Mouse (Mus musculus) midbrain, embryonic 13.5 days (tissue): ENCODE data around the gene Cenpa. TPM values are rescaled to one million over a fixed set of nuclear protein-coding genes. Genes with fewer than 3 reads are reported as not detected.
A peak's percentile ranks its signal among the peaks of the same experiment; 100 is the strongest.
"Not testable (repeated sequence)": the region's sequence is repeated elsewhere in the genome, so short reads cannot be mapped to it uniquely, and the experiment has no call there.

Source experiments
- ATAC-seq: fragments of 200-750 bp; cut with Nextera tagmentation; 2 replicates; pipeline ENCODE4 v1.8.0; 2017; ENCODE audit warnings: mild to moderate bottlenecking, moderate TSS enrichment, moderate library complexity
- H3K27ac ChIP-seq: fragments of 300-500 bp; sonication (generic); 2 replicates; pipeline ENCODE4 v1.5.1; 2015; ENCODE audit warnings: inconsistent platforms, mild to moderate bottlenecking, moderate library complexity
- H3K27me3 ChIP-seq: fragments of 300-500 bp; sonication (generic); 2 replicates; pipeline ENCODE4 v1.6.1; 2015; ENCODE audit warnings: mild to moderate bottlenecking, inconsistent platforms
- H3K36me3 ChIP-seq: fragments of 300-500 bp; sonication (generic); 2 replicates; pipeline ENCODE4 v1.6.1; 2015; ENCODE audit warnings: mild to moderate bottlenecking, inconsistent platforms
- H3K4me1 ChIP-seq: fragments of 300-500 bp; sonication (generic); replicated peaks from 2 replicates; pipeline ENCODE4 v1.6.1; 2015; ENCODE audit warnings: inconsistent platforms
- H3K4me2 ChIP-seq: fragments of 300-500 bp; sonication (generic); replicated peaks from 2 replicates; pipeline ENCODE4 v1.6.1; 2015; ENCODE audit warnings: moderate library complexity, mild to moderate bottlenecking, inconsistent platforms
- H3K4me3 ChIP-seq: fragments of 300-500 bp; sonication (generic); replicated peaks from 2 replicates; pipeline ENCODE4 v1.5.1; 2015; ENCODE audit warnings: mild to moderate bottlenecking, inconsistent platforms
- H3K9ac ChIP-seq: fragments of 300-500 bp; sonication (generic); replicated peaks from 2 replicates; pipeline ENCODE4 v1.6.1; 2015; ENCODE audit warnings: mild to moderate bottlenecking, inconsistent platforms
- H3K9me3 ChIP-seq: fragments of 300-500 bp; sonication (generic); 2 replicates; pipeline ENCODE4 v1.6.1; 2016; ENCODE audit warnings: mild to moderate bottlenecking, inconsistent platforms
- WGBS: fragments of 180-500 bp; shearing (Covaris S2); methylation state at CpG from one replicate; pipeline ENCODE4 v1.1.7; 2015; 5-methylcytosine and 5-hydroxymethylcytosine counted together
- polyA plus RNA-seq: library from polyadenylated mRNA; unstranded; fragments of >200 nt; fragmentation: Nextera tagmentation; extraction: Ambion mirVana; gene quantifications from 2 replicates; pipeline ENCODE4 v1.2.1, GENCODE M21; 2015

The Cenpa gene
- polyA plus RNA-seq, 1 experiment from 2014 or later: 122 TPM

GRCm38 (mm10) chr5:30700361-30701000 is 33.9 kb downstream of the Cenpa start:
- no peak overlapping the region for H3K4me2 ChIP-seq
- H3K4me3 ChIP-seq: no peak overlapping the region
- H3K36me3 ChIP-seq: no peaks in the 10 kb centered on the region
- WGBS: 90% methylated on average over 8 of the region's 8 CpGs
- no peak overlapping the region for H3K27ac ChIP-seq
- no peaks in the 10 kb centered on the region for H3K9me3 ChIP-seq
- H3K9ac ChIP-seq: no peak overlapping the region
- ATAC-seq: no peak
- 0 out of 2 replicates have a peak, but pooled peaks cover 5% of the 10 kb centered on the region for H3K27me3 ChIP-seq
- H3K4me1 ChIP-seq: no peaks in the 10 kb centered on the region

GRCm38 (mm10) chr5:30701373-30701772 is 34.8 kb downstream of the Cenpa start:
- not testable (repeated sequence) for H3K9ac ChIP-seq, H3K4me3 ChIP-seq, H3K27me3 ChIP-seq, ATAC-seq, H3K27ac ChIP-seq, H3K36me3 ChIP-seq, H3K4me2 ChIP-seq, H3K4me1 ChIP-seq, H3K9me3 ChIP-seq
- WGBS: 35% methylated on average over 4 of the region's 4 CpGs

- H3K9ac ChIP-seq: no peak overlapping the region
- 94% methylated on average over 3 of the region's 3 CpGs for WGBS
- H3K27ac ChIP-seq: no peak overlapping the region
- H3K4me1 ChIP-seq: no peaks in the 10 kb centered on the region
- ATAC-seq: no peak
- no peaks in the 10 kb centered on the region for H3K9me3 ChIP-seq
- 0 out of 2 replicates have a peak, but pooled peaks cover 5% of the 10 kb centered on the region for H3K27me3 ChIP-seq
- no peak overlapping the region for H3K4me2 ChIP-seq
- no peak overlapping the region for H3K4me3 ChIP-seq
- no peaks in the 10 kb centered on the region for H3K36me3 ChIP-seq
Measured at GRCm38 (mm10) chr5:30701866-30702265, 35.3 kb downstream of the Cenpa start.

GRCm38 (mm10) chr5:30709744-30710383 is 43.3 kb downstream of the Cenpa start:
- no peak for ATAC-seq
- H3K27ac ChIP-seq: no peak overlapping the region
- H3K4me2 ChIP-seq: no peak overlapping the region
- H3K27me3 ChIP-seq: peaks cover 8% of the 10 kb centered on the region
- H3K4me3 ChIP-seq: no peak overlapping the region
- H3K36me3 ChIP-seq: no peaks in the 10 kb centered on the region
- 10% methylated on average over 13 of the region's 13 CpGs for WGBS
- no peaks in the 10 kb centered on the region for H3K9me3 ChIP-seq
- H3K9ac ChIP-seq: no peak overlapping the region
- peaks cover 36% of the 10 kb centered on the region for H3K4me1 ChIP-seq

- 27% methylated on average over 8 of the region's 8 CpGs for WGBS
- no peak for ATAC-seq
- H3K9ac ChIP-seq: no peak overlapping the region
- H3K9me3 ChIP-seq: no peaks in the 10 kb centered on the region
- peak overlapping the region; percentile 79 for H3K4me2 ChIP-seq
- peaks cover 8% of the 10 kb centered on the region for H3K27me3 ChIP-seq
- peak overlapping the region; percentile 97 for H3K27ac ChIP-seq
- H3K4me3 ChIP-seq: peak overlapping the region; percentile 80
- H3K4me1 ChIP-seq: peaks cover 43% of the 10 kb centered on the region
- no peaks in the 10 kb centered on the region for H3K36me3 ChIP-seq
Measured at GRCm38 (mm10) chr5:30710486-30710885, 43.9 kb downstream of the Cenpa start.

- H3K36me3 ChIP-seq: no peaks in the 10 kb centered on the region
- peaks cover 52% of the 10 kb centered on the region for H3K4me1 ChIP-seq
- H3K9me3 ChIP-seq: no peaks in the 10 kb centered on the region
- H3K27me3 ChIP-seq: peaks cover 8% of the 10 kb centered on the region
- peak; percentile 92 for ATAC-seq
- H3K9ac ChIP-seq: peak within 1 kb of the TSS; percentile 94
- H3K27ac ChIP-seq: peak within 1 kb of the TSS; percentile 97
- peak within 1 kb of the TSS; percentile 79 for H3K4me2 ChIP-seq
- peak within 1 kb of the TSS; percentile 80 for H3K4me3 ChIP-seq
- under 1% methylated on average over 71 of the region's 71 CpGs for WGBS
Measured at GRCm38 (mm10) chr5:30711147-30712001, 44.8 kb downstream of the Cenpa start, which contains the start of gene Dpysl5. Gene Dpysl5, plus strand, starts transcription at chr5:30711564.

GRCm38 (mm10) chr5:30712002-30712390 is 45.4 kb downstream of the Cenpa start:
- peak overlapping the region; percentile 80 for H3K4me3 ChIP-seq
- peak; percentile 41 for ATAC-seq
- H3K36me3 ChIP-seq: no peaks in the 10 kb centered on the region; the same call in 1 of the 2 replicates
- peak overlapping the region; percentile 79 for H3K4me2 ChIP-seq
- peaks cover 54% of the 10 kb centered on the region for H3K4me1 ChIP-seq
- peaks cover 8% of the 10 kb centered on the region for H3K27me3 ChIP-seq
- under 1% methylated on average over 14 of the region's 14 CpGs for WGBS
- peak overlapping the region; percentile 94 for H3K9ac ChIP-seq
- H3K9me3 ChIP-seq: no peaks in the 10 kb centered on the region
- H3K27ac ChIP-seq: peak overlapping the region; percentile 97

GRCm38 (mm10) chr5:30712441-30713298 is 46.1 kb downstream of the Cenpa start:
- WGBS: under 1% methylated on average over 43 of the region's 43 CpGs
- H3K4me3 ChIP-seq: peak overlapping the region; percentile 80
- peaks cover 8% of the 10 kb centered on the region for H3K27me3 ChIP-seq
- no peaks in the 10 kb centered on the region; the same call in 1 of the 2 replicates for H3K36me3 ChIP-seq
- H3K4me1 ChIP-seq: peaks cover 57% of the 10 kb centered on the region
- peak overlapping the region; percentile 94 for H3K9ac ChIP-seq
- H3K4me2 ChIP-seq: peak overlapping the region; percentile 79
- no peaks in the 10 kb centered on the region for H3K9me3 ChIP-seq
- peak overlapping the region; percentile 97 for H3K27ac ChIP-seq
- peak; percentile 65 for ATAC-seq

- peak; percentile 24 for ATAC-seq
- Histone ChIP-seq H3K4me2 (peak overlapping the region; percentile 79), H3K4me3 (peak overlapping the region; percentile 80), H3K9me3 (no peaks in the 10 kb centered on the region), H3K27ac (peak overlapping the region; percentile 97), H3K36me3 (no peaks in the 10 kb centered on the region; the same call in 1 of the 2 replicates), H3K27me3 (peaks cover 8% of the 10 kb centered on the region), H3K4me1 (peaks cover 58% of the 10 kb centered on the region), H3K9ac (peak overlapping the region; percentile 94)
- WGBS: under 1% methylated on average over 20 of the region's 20 CpGs
Measured at GRCm38 (mm10) chr5:30713299-30713675, 46.7 kb downstream of the Cenpa start.

- Histone ChIP-seq H3K27me3 (peaks cover 7% of the 10 kb centered on the region), H3K4me2 (peak overlapping the region; percentile 79), H3K9ac (peak overlapping the region; percentile 94), H3K36me3 (no peaks in the 10 kb centered on the region; the same call in 1 of the 2 replicates), H3K27ac (peak overlapping the region; percentile 97), H3K9me3 (no peaks in the 10 kb centered on the region), H3K4me1 (peaks cover 58% of the 10 kb centered on the region), H3K4me3 (peak overlapping the region; percentile 80)
- 11% methylated on average over 11 of the region's 11 CpGs for WGBS
- ATAC-seq: no peak
Measured at GRCm38 (mm10) chr5:30713691-30714090, 47.1 kb downstream of the Cenpa start.

GRCm38 (mm10) chr5:30716311-30716710 is 49.7 kb downstream of the Cenpa start:
- Histone ChIP-seq H3K27me3 (no peaks in the 10 kb centered on the region), H3K36me3 (peaks cover 12% of the 10 kb centered on the region), H3K27ac (no peak overlapping the region), H3K9me3 (no peaks in the 10 kb centered on the region), H3K9ac (no peak overlapping the region), H3K4me2 (no peak overlapping the region), H3K4me3 (no peak overlapping the region), H3K4me1 (peaks cover 55% of the 10 kb centered on the region)
- no peak for ATAC-seq
- WGBS: 87% methylated on average over 2 of the region's 2 CpGs
